Mouse (Mus musculus) frontal cortex, adult (tissue): ENCODE data around the gene Ikbke.
"Not testable (repeated sequence)": the region's sequence is repeated elsewhere in the genome, so short reads cannot be mapped to it uniquely, and the experiment has no call there.

Experiments used
- ATAC-seq: cut with Nextera tagmentation; 2 replicates; pipeline ENCODE4 v1.9.2; 2017; ENCODE audit warnings: mild to moderate bottlenecking, moderate library complexity, mixed read lengths; ENCODE audit not compliant: low TSS enrichment

Ikbke gene

GRCm38 (mm10) chr1:131279456-131279776, at the start of gene Ikbke:
Ikbke (minus strand) TSS chr1:131279606.
- ATAC-seq: no peak

GRCm38 (mm10) chr1:131329093-131329492, 49.7 kb upstream of the Ikbke start:
- ATAC-seq: not testable (repeated sequence)

GRCm38 (mm10) chr1:131327167-131327566, 47.8 kb upstream of the Ikbke start:
- no peak for ATAC-seq

DNA sequence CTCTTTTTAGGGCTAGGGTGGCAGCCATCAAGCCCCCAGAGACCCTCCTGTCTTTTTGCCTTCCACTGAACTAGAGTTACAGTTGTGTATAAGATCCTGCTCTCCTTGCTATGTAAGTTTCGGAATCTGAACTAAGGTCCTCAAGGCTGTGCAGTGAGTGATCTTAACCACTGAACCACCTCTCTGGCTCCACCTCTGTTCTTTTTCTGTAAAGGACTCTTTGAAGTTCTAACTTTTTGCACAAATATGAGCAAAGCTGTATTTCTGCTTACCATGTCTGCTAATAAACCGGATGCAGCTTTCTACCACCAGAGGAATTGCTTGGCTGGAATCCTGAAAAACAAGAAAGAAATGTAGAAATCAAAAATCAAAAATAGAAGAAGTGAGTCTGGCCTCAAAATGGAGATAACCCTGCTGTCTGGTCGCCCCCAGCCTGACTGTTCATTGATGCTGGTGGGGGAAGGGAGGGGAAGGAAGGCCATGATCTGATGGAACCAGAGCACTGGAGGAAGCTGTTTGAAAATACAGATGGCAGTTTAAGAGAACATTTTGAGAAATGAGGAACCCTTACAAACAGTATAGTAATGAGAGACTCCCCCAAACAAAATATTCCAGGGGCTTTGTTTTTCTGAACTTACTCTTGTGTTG, 45.5 kb upstream of the Ikbke start:
- no peak for ATAC-seq

- ATAC-seq: peak; percentile 65; the same call in 1 of the 2 replicates
These were observed 40.4 kb upstream of the Ikbke start for GRCm38 (mm10) chr1:131319598-131320330.

DNA sequence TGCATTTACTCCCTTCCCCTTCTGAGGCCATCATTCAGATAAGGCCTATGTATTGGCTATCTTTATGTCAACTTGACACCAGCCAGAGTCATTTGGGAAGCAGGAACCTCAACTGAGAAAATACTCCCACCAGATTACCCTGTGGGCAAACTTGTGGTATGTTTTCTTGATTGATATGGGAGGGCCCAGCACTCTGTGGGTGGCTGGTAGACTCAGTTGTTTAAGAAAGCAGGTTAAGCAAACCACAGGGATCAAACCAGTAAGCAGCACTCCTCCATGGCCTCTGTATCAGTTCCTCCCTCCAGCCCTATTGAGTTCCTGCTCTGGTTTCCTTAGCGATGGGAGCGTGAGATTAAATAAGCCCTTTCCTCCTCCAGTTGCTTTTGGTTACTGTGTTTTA, 39.0 kb upstream of the Ikbke start:
- no peak for ATAC-seq

DNA sequence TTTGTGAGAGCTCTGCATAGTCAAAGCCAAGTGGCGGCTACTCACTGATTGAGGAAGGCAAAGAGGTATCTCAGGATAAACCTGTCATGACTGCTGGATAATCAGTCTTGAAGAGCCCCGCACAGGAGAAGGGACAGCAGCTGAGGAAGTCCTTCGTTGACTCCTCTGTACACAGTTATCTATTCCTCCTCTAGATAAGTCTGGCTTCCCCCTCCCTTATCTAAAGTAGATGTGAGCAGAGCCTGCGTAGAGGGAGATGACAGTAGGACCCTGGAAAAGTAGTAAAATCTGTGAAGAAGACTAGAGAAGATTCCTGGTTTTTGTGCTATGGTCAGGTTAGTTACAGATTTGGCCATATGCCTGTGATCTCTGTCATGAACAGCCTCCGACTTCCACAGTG, 38.2 kb upstream of the Ikbke start:
- no peak for ATAC-seq

DNA sequence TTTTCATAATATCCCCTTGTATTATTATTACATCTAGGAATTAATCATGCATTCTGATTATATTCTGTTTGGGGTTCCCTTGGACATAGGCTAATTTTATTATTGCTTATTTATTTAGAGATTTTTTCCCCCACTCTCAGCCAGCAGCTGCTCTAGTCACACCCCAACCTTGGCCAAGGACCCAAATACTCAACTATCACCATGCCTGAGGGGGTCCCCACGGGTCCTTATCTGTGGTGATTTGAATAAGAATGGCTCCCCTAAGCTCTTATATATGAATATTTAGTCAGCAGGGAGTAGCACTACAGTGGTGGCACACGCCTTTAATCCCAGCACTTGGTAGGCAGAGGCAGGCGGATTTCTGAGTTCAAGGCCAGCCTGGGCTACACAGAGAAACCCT, 31.9 kb upstream of the Ikbke start:
- no peak for ATAC-seq

DNA sequence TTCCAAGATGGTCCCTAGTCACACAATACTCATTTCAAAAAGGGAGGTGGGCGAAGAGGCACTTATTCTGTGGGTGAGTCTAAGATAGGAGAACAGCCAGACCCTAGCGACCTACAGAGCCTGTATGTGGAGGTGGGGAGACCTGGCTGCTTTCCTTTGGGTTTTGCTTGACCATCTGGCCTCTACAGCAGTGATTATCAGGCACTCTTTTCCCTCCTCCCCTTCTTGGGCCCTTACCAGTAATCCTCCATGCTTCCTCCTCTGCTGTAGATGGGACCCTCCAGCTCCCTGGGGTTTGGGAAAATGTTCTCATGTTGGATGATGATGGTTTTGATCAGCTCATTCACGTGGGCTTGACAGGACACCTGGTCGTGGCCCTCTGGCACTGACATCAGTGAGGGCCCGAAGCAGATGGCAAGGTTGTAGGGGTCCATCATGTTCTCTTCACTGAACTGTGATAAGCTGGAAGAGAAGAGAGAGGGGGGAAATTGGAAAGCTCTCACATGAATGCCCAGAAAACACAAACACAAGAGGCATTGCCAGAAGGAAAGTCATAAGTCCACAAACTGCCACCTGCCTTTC, 30.9 kb upstream of the Ikbke start:
- no peak for ATAC-seq

- ATAC-seq: no peak
These were observed 21.3 kb upstream of the Ikbke start for GRCm38 (mm10) chr1:131300750-131301149.

GRCm38 (mm10) chr1:131299788-131300187, 20.4 kb upstream of the Ikbke start:
- ATAC-seq: peak; percentile 18; the same call in 1 of the 2 replicates

- ATAC-seq: no peak; the same call in 1 of the 2 replicates
These were observed 19.8 kb upstream of the Ikbke start for GRCm38 (mm10) chr1:131299240-131299639.

GRCm38 (mm10) chr1:131298171-131298570, 18.8 kb upstream of the Ikbke start:
- 0 out of 2 replicates have a peak, but pooled peaks have one; percentile 27 for ATAC-seq

DNA sequence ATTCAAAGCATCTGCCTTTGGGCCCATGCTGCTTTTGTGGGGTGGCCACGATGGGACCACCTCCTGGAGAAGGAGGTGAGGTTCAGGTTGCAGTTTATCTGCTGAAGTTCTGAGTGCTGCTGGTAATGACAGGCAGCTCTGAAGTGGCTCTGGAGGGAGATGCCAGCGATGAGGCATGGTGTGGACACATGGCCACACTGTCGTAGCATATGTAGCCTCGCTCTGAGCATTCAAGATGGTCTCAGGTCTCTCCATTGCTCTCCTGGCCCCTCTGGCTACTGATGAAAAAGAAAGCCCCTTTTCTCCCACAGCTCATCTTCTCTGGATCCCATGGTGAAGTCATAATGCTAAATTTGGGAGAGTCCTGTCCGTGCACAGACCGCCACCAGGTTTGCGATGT, 17.3 kb upstream of the Ikbke start:
- ATAC-seq: no peak

GRCm38 (mm10) chr1:131295200-131295599, 15.8 kb upstream of the Ikbke start:
- ATAC-seq: no peak

DNA sequence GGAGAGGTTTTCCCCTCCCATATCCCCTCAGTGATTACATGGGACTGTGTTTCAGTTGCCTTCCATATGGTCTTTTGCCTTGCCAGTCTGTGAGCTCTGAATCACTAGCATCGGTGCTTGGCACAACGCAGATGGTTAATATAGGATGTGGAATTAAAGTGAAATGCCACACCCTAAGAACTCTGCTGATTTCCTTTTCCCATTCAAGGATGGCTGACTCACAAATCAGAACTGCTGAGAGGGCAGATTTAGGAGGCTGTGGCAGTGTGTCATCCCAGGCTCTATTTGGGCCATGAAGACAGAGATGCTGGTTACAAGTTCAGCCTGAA, 14.5 kb upstream of the Ikbke start:
- ATAC-seq: peak; percentile 74

DNA sequence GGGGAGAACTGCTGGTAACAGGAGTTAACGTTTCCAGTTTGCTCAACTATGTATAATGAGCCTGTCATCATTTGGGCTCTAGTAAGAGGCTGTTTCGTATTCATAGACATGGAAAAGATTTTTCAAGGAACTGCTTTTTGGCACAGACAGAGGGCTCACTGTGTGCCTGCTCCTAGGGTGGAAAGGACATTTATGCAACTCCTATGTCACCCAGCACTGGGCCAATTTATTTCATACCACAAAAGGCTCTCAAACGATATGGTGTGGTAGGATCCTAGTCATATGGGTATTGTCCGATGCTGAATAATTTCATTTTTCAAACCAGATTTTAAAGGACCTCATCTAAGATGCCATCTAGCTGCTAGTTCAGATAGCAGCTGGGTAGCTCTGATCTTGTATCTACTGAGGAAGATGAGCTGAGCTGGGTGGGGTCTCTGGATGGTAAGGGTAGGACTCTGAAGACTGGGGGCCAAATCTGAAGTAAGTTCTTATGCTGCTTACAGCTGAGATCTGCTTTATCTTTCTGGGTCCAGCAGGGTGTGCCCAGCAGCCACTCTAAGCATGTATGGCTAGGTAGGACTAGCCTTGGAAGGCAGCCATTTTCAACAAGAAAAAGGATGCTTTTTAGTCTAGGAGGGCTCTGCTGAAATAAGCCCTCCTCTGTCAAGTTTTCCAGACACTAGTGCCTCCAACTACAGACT, 14.0 kb upstream of the Ikbke start:
- peak; percentile 34; the same call in 1 of the 2 replicates for ATAC-seq

DNA sequence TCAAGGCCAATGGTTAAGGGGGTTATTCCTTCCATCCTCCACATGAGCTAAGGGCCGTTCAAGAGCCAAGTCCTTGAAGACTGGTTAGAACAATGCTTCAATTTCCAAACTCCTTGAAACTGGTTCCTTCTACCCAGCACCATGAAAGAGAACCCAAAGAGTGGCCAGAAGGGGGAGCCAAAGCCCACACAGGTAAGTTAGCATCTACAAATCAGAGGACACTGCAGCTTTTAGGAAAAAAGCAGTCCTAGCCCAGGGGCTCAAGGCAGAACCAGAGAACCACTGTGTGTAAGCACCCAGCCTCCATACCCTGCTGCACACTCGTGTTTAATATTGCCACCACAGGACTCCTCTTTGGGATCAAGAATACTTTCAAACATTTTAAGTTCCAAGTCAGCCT, 11.2 kb upstream of the Ikbke start:
- peak; percentile 48; the same call in 1 of the 2 replicates for ATAC-seq

DNA sequence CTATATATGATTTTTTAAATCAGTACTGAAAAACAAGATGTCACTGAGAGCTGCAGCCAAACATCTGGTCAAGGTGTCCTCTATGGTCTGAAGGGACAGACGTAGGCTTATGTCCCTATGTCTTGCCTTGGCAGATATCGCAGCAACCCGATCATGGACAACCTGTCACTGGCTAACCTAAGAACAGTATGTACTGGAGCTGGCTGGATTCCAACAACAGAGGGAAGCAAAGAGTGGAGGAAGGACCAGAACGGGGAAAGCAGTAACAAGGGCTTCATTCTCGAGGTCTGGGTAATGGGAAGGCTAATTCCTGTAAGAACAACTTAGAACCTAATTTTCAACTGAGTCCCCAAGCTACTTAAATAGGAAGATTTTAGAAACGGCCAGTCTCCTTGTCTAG, 9.5 kb upstream of the Ikbke start:
- ATAC-seq: no peak

DNA sequence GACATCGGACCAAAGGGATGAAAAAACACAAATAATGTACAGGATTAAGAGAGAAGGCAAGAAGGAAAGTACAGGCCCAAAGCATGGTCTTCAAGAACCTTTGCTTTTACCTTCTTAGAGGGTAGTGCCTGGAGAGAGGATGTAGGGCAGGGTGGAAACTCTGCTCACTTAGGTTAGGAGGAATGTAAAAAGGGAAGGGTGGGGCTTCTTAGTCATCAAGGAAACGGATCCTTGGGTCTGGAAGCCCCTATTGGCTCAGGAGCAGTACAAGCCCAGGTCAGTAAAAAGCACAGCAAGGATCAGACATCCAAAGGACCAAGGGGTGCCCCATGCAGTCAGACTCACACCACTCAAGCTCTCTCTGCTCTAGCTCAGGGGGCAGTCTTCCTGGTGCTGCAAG, 7.9 kb upstream of the Ikbke start:
- no peak for ATAC-seq

DNA sequence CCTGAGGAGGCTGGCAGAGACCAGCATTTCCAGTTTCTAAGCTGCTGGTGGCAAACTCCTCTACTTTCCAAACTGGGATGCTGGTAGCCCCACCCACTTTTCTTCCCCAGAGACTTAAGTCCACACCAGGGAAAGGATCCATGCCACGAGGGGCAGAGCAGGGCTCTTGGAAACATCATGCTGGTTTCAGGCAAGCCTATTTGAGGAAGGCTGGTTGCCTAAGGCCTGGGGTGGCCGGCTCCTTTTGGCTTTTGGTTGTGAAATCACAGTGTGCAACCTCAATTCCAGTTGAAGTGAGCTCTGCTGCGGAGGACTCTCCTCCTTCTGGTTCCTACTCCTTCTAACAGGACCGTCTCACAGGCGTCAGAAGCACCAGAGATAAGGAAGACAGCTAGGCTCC, 7.4 kb upstream of the Ikbke start:
- ATAC-seq: no peak

DNA sequence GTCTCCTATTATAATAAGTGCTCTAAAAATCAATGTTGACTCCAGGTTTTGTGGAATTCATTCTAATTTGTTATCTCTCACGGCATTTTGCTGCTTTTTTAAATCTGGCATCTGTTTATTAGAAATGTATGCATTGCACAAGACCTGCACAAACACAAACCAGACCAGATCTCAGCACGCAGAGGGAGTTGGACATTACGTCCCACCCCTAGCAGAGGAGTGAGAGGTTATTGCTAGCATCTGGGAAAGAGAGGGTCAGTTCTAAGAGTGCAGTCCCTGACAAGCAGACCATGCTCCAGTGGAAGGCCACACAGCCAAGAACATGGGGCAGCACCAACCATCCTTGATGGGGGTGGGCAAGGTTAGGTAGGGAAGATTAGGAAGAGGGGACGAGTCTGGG, 5.2 kb upstream of the Ikbke start:
- ATAC-seq: no peak

GRCm38 (mm10) chr1:131284167-131284566, 4.8 kb upstream of the Ikbke start:
- ATAC-seq: no peak
